Mouse (Mus musculus): ENCODE data around the gene Dynlt1f. TPM values are rescaled to one million over a fixed set of nuclear protein-coding genes. Genes with fewer than 3 reads are reported as not detected.
"Not testable (repeated sequence)": the region's sequence is repeated elsewhere in the genome, so short reads cannot be mapped to it uniquely, and the experiment has no call there.

Gene Dynlt1f
- total RNA-seq, 2 experiments from 2014 or later: 14.6 to 24.2 TPM

DNA sequence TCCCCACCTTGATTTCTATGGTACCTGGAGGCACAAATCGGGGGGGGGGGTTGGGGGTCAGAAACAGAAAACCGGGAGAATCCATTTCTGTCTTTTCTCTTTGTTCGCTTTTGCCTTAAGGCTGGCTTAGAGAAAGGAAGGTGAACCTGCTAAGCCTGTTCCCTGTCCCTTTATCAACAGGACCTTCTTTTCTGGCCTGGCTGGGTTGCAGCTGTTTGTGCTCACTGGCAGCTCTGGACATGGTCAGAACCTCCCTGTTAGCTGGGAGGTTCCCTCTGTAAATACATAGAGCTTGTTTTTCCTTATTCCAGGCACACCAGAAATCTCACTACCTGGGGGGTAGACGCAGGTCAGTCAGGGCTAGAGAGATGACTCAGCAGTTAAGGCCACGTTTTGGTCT lies 18.6 kb upstream of the Dynlt1f start:
- not testable (repeated sequence) for H3K27ac ChIP-seq; H3K4me3 ChIP-seq; DNase-seq (ENCODE audit: low spot score in 2 of 2)

DNA sequence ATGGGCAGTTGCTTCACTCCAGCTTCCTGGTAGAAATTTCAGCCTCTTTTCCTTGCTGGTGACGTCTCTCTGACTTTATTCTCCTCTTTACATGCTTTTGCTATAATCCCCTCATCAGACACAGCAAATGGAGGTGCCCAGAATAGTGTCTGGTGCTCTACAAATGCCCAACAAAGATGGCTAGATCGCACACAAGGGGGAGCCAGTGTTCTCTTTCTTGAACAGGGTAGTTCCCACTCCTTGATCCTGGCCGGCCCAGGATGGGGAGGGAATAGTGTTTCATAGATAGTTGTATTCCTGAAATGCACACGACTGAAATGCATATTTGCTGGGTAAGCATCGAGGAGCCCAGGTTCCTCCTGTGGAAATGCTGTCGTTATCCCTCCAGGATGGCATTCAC lies 12.8 kb upstream of the Dynlt1f start:
- not testable (repeated sequence) for H3K27ac ChIP-seq; H3K4me3 ChIP-seq; DNase-seq (ENCODE audit: low spot score in 2 of 2)

DNA sequence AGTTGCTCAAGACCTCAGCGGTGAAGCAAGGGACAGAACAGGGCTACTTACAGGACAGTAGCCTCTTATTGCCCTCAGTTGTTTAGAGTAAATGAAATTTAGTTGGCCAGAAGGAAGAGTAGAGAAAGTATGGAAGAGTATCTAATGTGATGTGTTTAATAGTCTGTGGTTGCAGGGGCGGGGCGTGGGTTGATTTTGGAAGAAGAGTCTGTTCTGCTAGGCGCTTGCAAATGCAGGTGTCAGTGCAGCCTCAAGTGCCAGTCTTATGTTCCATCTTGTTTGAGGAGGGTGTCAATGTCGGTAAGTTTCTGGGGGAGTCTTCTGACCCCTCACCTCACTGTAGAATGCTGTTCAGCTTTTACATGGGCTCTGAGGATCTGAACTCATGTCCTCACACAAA lies 9.7 kb upstream of the Dynlt1f start:
- DNase-seq (ENCODE audit: low spot score in 2 of 2); H3K4me3 ChIP-seq; H3K27ac ChIP-seq: not testable (repeated sequence)

DNA sequence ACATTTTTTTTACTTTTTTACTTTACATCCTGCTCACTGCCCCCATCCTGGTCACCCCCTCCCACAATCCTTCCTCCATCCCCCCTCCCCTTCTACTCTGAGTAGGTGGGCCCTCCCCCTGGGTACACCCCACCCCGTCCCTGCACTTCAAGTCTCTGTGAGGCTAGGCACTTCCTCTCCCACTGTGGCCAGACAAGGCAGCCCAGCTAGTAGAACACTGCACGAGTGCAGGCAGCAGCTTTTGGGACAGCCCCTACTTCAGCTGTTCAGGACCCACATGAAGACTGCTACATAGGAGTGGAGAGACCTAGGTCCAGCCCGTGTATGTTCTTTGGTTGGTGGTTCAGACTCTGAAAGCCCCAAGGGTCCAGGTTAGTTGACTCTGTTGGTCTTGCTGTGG lies 7.1 kb upstream of the Dynlt1f start:
- DNase-seq (ENCODE audit: low spot score in 2 of 2); H3K27ac ChIP-seq; H3K4me3 ChIP-seq: not testable (repeated sequence)

DNA sequence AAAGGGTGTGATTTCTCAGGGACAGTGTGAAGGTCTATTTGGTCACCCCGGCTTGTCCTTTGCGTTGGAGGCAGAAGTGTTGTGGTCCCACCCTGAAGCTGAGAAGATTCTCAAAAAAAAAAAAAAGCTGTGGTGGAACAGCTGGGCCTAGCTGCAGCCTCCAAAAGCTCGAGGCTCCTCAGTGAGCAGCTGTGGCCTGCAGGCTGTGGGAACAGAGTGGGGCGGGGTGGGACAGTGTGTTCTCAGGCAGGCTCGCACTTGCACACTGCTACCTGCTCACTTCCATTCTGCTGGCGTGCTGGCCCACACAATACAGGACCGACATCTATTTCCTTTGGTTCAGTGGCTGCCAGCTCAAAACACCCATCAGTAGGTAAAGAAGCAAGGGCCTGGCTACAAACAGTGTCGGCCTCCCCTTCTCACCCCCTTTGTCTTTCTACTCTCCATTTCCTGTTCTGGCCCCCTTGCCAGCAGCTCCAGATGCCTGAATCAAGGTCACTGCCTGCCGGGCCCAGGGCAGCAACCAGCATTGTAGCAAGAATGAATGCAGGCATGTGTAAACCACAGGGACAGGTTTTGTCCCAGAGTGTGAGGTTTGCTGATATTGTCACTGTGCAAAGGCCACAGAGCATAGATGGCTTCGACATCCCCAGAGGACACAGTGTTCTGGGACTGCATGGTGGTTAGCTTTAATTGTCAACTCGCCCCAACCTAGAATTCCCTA lies 5.6 kb upstream of the Dynlt1f start:
- DNase-seq (ENCODE audit: low spot score in 2 of 2); H3K4me3 ChIP-seq; H3K27ac ChIP-seq: not testable (repeated sequence)

DNA sequence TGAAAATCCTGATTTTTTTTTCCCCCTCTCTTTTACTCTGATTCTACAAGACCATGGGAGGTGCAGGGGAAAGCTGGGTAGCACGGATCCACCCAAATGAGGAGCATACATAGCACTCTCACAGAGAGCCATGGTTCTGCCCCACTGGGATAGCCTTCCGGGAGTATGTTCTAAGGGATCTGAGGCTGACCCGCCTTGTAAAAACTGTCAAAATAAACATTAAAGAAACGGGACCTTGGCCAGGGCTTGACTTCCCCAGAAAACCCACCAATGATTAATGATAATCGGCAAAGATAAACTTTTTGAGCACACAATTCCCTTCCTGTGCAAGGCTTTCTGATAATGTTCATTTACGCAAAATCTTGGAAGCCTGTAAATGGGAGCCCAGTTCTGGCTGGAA lies 4.9 kb upstream of the Dynlt1f start:
- not testable (repeated sequence) for H3K27ac ChIP-seq; H3K4me3 ChIP-seq; DNase-seq (ENCODE audit: low spot score in 2 of 2)

DNA sequence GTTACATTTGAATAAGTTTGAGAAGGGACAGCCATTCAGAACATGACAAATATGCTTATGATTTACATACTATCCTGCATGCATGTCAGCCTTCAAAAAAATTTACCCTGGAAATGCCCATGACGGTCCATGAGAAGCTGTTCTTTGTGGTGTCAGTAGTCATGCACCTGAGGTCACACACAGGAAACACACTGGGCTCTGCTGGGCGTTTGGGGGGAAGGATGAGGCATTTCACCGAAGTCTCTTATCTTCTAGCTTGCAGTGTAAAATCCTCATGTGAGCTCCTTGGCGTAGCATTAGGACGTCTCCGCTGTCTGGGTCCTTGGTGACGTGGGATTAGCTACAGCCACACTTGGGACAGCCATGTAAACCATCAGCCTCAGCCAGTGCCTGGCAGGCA lies 3.1 kb upstream of the Dynlt1f start, which contains the start of gene Sytl3:
Gene Sytl3, plus strand, starts transcription at position 293 of the 400 bp plus-strand sequence.
- H3K4me3 ChIP-seq; H3K27ac ChIP-seq; DNase-seq (ENCODE audit: low spot score in 2 of 2): not testable (repeated sequence)

DNA sequence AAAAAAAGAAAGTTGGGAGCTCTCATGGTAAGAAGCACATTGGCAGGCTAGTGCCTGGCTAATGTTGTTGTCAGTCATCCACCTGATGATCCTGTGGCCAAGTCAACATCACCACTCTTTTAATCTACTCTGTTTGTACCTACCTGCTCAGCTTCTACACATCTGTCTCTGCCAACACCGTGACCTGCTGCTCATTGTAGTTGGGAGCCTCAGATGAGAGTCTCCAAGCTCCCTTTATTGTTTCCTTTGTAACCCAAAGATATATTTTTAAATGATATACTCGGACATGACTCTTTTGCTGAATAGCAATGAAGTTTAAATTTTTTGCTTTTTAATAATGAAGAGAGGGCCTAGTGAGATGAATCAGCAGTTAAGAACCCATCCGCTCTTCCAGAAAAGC lies 771 bp upstream of the Dynlt1f start:
- H3K4me3 ChIP-seq; H3K27ac ChIP-seq; DNase-seq (ENCODE audit: low spot score in 2 of 2): not testable (repeated sequence)

DNA sequence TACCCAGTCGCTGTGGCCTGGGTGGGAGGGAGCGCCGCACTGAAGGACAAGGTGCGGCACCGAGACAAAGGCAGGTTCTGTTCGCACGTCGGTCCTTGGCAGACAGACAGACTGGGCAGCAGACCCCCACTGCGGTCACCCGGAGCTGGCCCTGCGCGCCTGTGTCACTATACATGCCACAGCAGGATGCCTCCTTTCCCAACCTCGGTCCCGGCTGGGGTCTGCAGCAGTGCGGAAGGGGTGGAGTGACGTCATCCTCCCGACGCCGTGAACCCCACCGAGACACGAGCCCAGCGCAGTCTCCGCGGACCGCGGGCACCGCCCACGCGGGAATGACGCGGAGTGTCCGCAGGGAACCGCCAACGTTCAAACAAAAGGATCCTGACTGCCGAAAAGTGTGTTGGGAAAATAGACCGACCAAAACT lies 601 bp downstream of the Dynlt1f start:
- Histone ChIP-seq H3K27ac (peak overlapping the region; percentile 50; the same call in 1 of the 2 replicates), H3K4me3 (peak overlapping the region; percentile 61)
- peak; percentile 49 to 53 for DNase-seq (ENCODE audit: low spot score in 2 of 2)

DNA sequence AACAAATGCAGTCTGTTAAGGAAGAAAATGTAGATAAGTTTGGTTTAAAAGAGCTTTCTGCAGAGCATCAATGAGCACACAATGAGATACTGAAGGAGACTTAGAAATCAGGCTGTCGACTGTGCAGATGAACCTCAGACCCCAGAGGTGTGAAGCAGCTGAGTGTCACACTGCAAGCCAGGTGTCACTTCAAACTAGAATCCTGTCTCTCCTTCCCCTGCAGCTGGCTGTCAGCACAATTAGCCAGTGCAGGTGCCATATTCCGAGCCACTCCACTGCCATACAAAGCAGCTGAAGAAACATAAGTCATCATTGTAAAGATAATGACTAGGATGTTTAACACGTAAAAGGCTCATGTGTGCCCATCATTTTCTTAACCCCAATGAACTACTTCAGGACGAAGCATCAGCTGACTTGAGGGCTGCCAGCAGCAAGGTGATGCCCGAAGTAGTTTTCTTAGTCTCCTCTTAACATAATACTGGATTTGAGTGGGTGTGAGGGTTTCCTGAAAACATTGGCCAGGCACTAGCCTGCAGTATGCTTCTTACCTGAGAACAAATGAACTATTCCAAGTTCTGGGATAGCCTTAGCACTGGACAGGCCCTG lies 2.3 kb downstream of the Dynlt1f start:
- H3K27ac ChIP-seq; H3K4me3 ChIP-seq; DNase-seq (ENCODE audit: low spot score in 2 of 2): not testable (repeated sequence)

DNA sequence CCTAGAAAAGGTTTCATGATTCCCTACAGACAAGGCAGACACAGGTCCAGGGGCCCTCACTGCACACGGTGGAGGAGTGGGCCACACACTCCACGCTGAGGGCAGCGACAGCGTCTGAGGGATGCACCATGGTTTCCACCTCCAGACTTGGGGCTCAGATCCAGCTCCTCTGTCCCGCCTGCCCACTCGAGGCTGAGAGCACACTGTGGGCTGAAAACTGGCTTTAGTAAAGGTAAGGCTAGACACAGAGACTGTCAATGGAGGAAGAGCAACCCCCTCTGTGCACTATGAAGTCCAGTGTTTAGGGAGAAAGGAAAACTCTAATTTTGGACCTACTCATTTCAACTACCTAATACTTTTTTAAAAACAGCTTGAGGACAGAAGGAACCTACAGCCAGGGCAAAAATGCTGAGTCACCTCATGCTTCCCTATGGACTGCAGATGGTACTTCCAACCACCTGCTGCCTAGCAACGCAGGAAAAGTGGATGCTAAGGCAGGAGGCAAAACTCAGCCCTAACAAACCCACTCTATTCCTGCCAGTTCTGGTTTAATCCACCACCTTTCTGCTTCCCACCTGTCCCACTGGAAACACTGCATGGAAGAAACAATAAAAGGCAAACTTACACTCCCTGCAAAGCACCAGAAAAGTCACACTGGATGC lies 4.7 kb downstream of the Dynlt1f start:
- DNase-seq (ENCODE audit: low spot score in 2 of 2); H3K27ac ChIP-seq; H3K4me3 ChIP-seq: not testable (repeated sequence)

DNA sequence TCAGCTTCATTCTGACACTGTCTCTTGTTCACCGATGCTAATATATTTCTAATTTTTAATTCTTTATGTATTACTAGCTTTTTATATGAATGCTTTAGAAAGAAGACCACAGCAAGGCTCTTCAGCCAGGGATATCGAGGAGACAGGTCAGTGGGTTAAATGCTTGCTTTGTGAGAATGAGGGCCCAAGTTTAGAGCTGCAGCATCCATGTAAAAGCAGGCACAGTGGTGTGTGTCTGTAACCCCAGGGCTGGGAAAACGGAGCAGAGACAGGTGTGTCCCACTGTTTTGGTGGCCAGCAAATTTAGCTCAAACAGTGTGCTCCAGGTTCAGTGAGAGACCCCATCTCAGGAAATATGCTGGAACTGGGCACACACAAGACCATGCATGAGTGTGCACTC lies 8.2 kb downstream of the Dynlt1f start:
- DNase-seq (ENCODE audit: low spot score in 2 of 2); H3K27ac ChIP-seq; H3K4me3 ChIP-seq: not testable (repeated sequence)

DNA sequence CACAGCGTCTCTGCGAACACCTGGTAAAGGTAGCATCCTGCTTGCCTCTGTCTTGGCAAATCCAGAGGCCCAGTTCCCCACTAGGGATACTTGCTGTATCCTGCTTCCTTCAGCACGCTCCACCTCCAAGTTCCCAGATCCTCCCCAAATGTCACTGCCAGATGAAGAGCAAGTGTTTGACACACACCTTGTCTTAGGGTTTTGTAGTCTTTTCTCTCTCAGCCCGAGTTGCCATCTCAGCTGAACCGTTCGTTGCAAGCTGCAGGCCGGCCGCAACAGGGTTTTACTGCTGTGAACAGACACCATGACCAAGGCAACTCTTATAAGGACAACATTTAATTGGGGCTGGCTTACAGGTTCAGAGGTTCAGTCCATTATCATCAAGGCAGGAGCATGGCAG lies 8.9 kb downstream of the Dynlt1f start:
- H3K4me3 ChIP-seq; H3K27ac ChIP-seq; DNase-seq (ENCODE audit: low spot score in 2 of 2): not testable (repeated sequence)

DNA sequence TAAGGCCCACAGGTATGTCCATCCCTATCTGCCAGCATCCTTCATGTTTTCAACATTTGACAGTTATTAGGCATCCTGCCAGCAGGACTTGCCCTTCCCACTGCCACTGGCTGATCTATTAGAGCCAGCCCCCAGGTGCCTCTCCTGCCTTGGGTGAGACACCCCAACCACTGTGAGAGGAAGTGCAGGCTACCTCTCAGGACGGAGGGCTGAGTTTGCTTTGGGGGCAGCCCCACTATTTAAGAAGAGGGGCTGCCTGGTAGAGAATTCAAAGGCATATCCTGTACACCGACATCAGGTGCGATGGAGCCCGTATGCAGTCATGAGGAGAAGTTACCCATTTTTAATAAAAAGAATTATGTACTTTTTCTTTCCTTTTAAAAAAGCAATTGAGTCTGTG lies 10.0 kb downstream of the Dynlt1f start:
- H3K27ac ChIP-seq; DNase-seq (ENCODE audit: low spot score in 2 of 2); H3K4me3 ChIP-seq: not testable (repeated sequence)

DNA sequence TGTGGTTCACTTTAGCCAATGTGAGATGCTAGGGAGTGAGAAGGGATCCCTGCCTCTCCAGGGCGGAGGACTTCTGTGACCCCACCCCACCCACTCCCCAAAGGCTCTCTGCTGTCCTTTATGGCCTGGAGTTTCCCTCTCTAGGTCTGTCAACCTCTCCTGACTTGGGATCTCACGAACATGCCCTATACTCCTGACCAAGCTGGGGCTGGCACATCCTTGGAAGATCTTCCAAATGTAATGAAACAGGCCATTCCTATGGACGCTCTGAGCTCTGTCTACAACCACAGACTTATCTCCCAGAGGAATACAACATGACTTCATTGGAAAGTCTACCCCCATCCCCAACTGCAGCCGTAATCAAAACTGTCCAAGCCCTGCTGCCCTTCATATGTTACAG lies 11.0 kb downstream of the Dynlt1f start:
- not testable (repeated sequence) for H3K4me3 ChIP-seq, H3K27ac ChIP-seq

DNA sequence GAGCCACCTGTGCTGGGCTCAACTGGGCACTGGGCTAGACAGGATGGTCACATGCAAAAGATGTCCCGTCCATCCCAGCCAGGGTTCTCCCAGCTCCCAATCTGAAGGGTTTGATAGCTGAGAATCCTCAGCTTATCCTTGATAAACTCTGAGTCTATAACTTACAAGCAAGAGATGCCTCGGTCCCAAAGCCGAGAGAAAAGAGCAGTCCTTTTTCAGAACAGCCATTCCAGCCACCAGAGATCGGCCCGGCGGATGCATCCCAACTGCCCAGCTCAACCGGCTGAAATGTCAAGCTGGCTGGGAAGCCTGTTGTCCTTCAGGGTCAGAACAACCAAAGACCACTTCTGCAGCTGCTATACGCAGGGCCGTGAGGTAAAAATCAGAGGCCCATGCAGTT lies 11.5 kb downstream of the Dynlt1f start:
- not testable (repeated sequence) for H3K4me3 ChIP-seq; H3K27ac ChIP-seq; DNase-seq (ENCODE audit: low spot score in 2 of 2)

More for the DNA sequence above, 11.0 kb downstream of the Dynlt1f start:
- not testable (repeated sequence) for DNase-seq (ENCODE audit: low spot score in 2 of 2)

DNA sequence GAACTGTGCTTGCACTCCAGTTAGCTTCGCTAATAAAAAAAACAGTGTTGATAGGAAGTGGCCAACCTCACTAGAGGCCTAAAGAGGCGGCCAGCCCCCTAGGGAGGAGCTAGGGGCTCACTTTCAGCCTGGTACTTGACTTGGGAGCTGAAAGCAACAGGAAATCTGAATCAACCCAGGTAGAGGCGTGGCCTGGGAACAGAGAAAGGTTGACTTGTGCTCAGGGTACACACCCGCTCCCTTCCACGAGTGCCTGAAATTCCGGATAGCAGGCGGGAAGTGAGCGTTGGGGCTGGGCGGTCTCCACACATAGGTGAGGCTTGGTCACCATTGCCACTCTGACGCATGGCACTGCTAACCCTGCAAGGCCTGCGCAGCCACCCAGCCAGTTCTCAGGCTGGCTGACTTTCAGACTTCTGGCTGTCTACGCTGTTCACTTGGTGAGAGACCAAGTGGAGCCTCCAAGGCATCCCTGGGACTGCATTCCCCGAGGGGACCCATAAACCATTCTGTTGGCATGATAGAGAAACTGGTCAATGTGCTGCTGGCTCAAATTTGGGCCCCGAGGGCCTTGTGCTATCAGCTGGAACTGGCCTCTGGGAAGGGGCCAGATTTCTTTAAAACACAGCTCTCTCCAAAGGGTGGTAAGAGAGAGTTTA lies 14.8 kb downstream of the Dynlt1f start:
- not testable (repeated sequence) for DNase-seq (ENCODE audit: low spot score in 2 of 2); H3K4me3 ChIP-seq; H3K27ac ChIP-seq

DNA sequence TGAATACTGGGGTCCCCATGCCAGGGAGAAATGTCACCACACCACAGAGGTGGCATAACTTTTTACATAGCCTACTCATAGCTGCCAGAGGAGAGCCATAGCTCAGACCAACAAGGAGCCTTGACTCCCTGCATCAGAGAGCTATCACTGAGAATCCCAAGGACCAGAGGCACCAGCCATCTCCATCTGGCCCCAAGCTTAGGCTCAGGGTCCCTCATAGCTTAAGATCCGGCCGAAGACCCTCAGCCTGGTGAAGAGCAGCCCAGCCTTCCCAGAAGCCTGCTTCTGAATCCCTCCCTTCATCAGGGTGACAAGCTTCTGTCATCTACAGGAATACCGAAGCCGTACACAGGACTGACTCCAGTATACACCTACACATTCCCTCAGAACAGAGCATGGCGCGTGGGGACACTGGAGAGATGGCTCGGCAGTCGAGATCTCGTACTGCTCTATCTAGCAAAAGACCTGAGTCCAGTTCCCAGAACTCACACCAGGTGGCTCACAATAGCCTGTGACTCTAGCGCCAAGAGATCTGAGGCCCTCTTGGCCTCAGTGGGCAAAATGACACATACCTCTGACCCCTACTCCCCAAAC lies 15.6 kb downstream of the Dynlt1f start:
- DNase-seq (ENCODE audit: low spot score in 2 of 2); H3K4me3 ChIP-seq; H3K27ac ChIP-seq: not testable (repeated sequence)

Data from layer of hippocampus, adult 2 months (tissue).